Mouse (Mus musculus): Measurements from ENCODE around the gene Arhgdig. TPM values are rescaled to one million over a fixed set of nuclear protein-coding genes. Genes with fewer than 3 reads are reported as not detected.

Arhgdig gene
- polyA plus RNA-seq, 1 experiment from 2014 or later, result 262 TPM

GRCm38 (mm10) chr17:26240120-26240790 is 32.7 kb upstream of the Arhgdig start:
- Histone ChIP-seq H3K9me3 (ENCODE audit: control insufficient read depth, low read length) (no peaks in the 10 kb centered on the region), H3K27me3 (replicated peaks; ENCODE audit: control insufficient read depth, insufficient read depth, low read length) (no peaks in the 10 kb centered on the region), H3K36me3 (ENCODE audit: control insufficient read depth, insufficient read depth, low read length) (no peaks in the 10 kb centered on the region), H3K9ac (ENCODE audit: low read depth, low read length) (no peak overlapping the region), H3K4me1 (ENCODE audit: control insufficient read depth, insufficient read depth, low read depth, low read length) (peaks cover 10% of the 10 kb centered on the region), H3K4me2 (ENCODE audit: low read length) (no peak overlapping the region), H3K27ac (ENCODE audit: low read depth, low read length) (no peak overlapping the region), H3K4me3 (ENCODE audit: low read length) (no peak overlapping the region)
- WGBS, result 87% methylated on average over 6 of the region's 6 CpGs
- ATAC-seq, result no peak

GRCm38 (mm10) chr17:26239551-26239950 is 32.0 kb upstream of the Arhgdig start:
- WGBS, result 67% methylated on average over 2 of the region's 2 CpGs
- Histone ChIP-seq H3K27me3 (replicated peaks; ENCODE audit: control insufficient read depth, insufficient read depth, low read length) (no peaks in the 10 kb centered on the region), H3K4me3 (ENCODE audit: low read length) (no peak overlapping the region), H3K4me2 (ENCODE audit: low read length) (no peak overlapping the region), H3K4me1 (ENCODE audit: control insufficient read depth, insufficient read depth, low read depth, low read length) (peaks cover 10% of the 10 kb centered on the region), H3K9ac (ENCODE audit: low read depth, low read length) (no peak overlapping the region), H3K36me3 (ENCODE audit: control insufficient read depth, insufficient read depth, low read length) (no peaks in the 10 kb centered on the region), H3K9me3 (ENCODE audit: control insufficient read depth, low read length) (no peaks in the 10 kb centered on the region), H3K27ac (ENCODE audit: low read depth, low read length) (no peak overlapping the region)
- no peak for ATAC-seq

DNA sequence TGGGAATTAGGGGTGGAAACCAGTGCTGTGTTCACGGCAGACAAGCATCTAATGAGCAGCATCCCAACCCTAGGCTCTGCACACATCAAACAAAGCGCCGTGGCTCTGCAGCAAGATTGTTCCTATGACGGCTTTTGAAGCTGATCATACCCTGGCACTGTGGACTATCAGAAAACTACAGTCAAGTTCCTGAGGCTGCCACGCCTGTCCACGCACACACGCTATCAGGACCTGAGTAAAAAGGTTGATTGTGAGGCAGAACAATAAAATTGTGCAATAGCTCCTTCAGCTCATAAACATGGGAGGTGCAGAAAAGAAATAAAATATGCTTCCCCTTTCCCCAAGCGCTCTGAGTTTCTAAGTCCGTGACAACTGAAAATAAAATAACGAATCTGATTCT is 30.1 kb upstream of the Arhgdig start:
- Histone ChIP-seq H3K4me1 (ENCODE audit: control insufficient read depth, insufficient read depth, low read depth, low read length) (peaks cover 3% of the 10 kb centered on the region), H3K27ac (ENCODE audit: low read depth, low read length) (no peak overlapping the region), H3K4me3 (ENCODE audit: low read length) (no peak overlapping the region), H3K9ac (ENCODE audit: low read depth, low read length) (no peak overlapping the region), H3K4me2 (ENCODE audit: low read length) (no peak overlapping the region), H3K27me3 (replicated peaks; ENCODE audit: control insufficient read depth, insufficient read depth, low read length) (no peaks in the 10 kb centered on the region), H3K9me3 (ENCODE audit: control insufficient read depth, low read length) (no peaks in the 10 kb centered on the region), H3K36me3 (ENCODE audit: control insufficient read depth, insufficient read depth, low read length) (no peaks in the 10 kb centered on the region)
- 89% methylated on average over 10 of the region's 10 CpGs for WGBS
- no peak for ATAC-seq

DNA sequence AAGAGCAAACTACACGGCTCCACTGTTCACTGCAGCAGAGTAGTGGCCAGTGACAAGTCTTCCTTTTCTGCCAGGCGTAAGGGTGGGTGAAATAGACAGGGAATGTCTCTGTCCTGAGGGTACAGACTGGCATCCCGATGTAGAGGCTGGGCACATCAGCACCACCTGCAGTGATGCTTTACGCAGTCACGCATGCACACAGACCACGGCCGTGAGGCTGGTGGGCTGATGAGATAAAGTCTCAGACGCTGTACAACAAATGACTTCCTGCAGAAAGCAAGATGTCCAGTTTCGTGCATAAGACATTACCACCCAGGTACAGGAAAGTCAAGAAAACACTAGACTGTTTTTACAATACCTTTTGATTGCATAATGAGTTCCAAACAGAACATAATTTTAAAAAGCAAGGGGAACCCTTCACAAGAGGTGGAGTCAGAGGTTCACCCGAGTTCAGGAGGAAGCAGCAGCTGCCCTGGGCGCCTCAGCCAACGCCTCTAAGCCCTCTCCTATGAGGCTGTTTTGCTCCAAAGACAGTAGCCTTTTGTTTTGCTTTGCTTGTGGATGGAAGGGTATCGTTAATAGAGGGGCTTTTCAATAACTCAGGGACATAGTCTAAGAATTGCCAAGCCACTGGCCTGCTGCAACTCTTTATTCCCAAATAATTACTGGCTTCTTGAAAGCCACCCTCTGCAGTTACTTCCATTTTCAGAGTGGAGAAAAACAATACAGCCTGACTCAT is 27.7 kb upstream of the Arhgdig start:
- Histone ChIP-seq H3K27ac (ENCODE audit: low read depth, low read length) (peak overlapping the region; percentile 39; the same call in 1 of the 2 replicates), H3K9ac (ENCODE audit: low read depth, low read length) (no peak overlapping the region)
- 52% methylated on average over 13 of the region's 13 CpGs for whole genome bisulfite sequencing

DNA sequence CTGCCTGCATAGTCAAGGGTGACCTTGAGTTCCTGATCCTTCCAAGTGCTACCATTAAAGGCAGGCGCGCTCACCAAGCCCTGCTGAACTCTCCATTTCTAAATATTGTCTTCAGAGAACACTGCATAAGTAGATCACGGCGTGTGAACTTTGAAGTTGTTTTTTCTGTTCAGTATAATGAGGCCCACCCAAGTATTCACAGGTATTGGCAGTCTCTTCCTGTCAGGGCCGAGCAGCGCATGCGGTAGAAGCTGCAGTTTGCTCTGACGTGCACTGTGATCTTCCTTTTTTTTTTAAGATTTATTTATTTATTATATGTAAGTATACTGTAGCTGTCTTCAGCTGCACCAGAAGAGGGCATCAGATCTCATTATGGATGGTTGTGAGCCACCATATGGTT is 26.8 kb upstream of the Arhgdig start:
- Histone ChIP-seq H3K27ac (ENCODE audit: low read depth, low read length) (no peak overlapping the region), H3K9ac (ENCODE audit: low read depth, low read length) (no peak overlapping the region), H3K9me3 (ENCODE audit: control insufficient read depth, low read length) (no peaks in the 10 kb centered on the region), H3K4me1 (ENCODE audit: control insufficient read depth, insufficient read depth, low read depth, low read length) (no peaks in the 10 kb centered on the region), H3K4me2 (ENCODE audit: low read length) (no peak overlapping the region), H3K36me3 (ENCODE audit: control insufficient read depth, insufficient read depth, low read length) (no peaks in the 10 kb centered on the region), H3K27me3 (replicated peaks; ENCODE audit: control insufficient read depth, insufficient read depth, low read length) (no peaks in the 10 kb centered on the region), H3K4me3 (ENCODE audit: low read length) (no peak overlapping the region)
- WGBS, result 92% methylated on average over 8 of the region's 8 CpGs
- no peak for ATAC-seq

More for the DNA sequence above, 27.7 kb upstream of the Arhgdig start:
- ATAC-seq, result no peak
- Histone ChIP-seq H3K4me3 (ENCODE audit: low read length) (no peak overlapping the region), H3K4me2 (ENCODE audit: low read length) (no peak overlapping the region), H3K4me1 (ENCODE audit: control insufficient read depth, insufficient read depth, low read depth, low read length) (no peaks in the 10 kb centered on the region), H3K27me3 (replicated peaks; ENCODE audit: control insufficient read depth, insufficient read depth, low read length) (no peaks in the 10 kb centered on the region), H3K9me3 (ENCODE audit: control insufficient read depth, low read length) (no peaks in the 10 kb centered on the region), H3K36me3 (ENCODE audit: control insufficient read depth, insufficient read depth, low read length) (no peaks in the 10 kb centered on the region)

DNA sequence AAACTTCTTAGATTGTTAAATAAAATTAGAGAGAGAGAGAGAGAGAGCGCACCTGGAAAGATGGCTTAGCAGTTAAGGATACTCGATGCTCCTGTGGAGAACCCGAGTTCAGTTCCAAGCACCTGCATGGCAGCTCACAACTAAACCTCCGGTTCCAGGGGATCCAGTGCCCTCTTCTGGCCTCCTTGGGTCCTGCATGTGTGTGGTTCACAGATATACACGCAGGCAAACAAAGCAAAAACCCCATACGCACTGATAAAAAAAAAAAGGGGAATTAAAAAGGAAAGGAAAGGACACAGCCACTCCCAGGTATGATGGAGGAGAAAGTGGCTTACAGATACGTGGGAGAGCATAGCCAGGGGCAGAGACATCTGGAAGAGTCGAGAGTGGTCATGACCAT is 25.3 kb upstream of the Arhgdig start:
- Histone ChIP-seq H3K4me2 (ENCODE audit: low read length) (no peak overlapping the region), H3K27ac (ENCODE audit: low read depth, low read length) (no peak overlapping the region), H3K4me3 (ENCODE audit: low read length) (no peak overlapping the region), H3K4me1 (ENCODE audit: control insufficient read depth, insufficient read depth, low read depth, low read length) (no peaks in the 10 kb centered on the region), H3K27me3 (replicated peaks; ENCODE audit: control insufficient read depth, insufficient read depth, low read length) (no peaks in the 10 kb centered on the region), H3K36me3 (ENCODE audit: control insufficient read depth, insufficient read depth, low read length) (no peaks in the 10 kb centered on the region), H3K9me3 (ENCODE audit: control insufficient read depth, low read length) (no peaks in the 10 kb centered on the region), H3K9ac (ENCODE audit: low read depth, low read length) (no peak overlapping the region)
- 77% methylated on average over 8 of the region's 8 CpGs for WGBS
- ATAC-seq, result no peak

GRCm38 (mm10) chr17:26231156-26231555 is 23.6 kb upstream of the Arhgdig start:
- H3K36me3 ChIP-seq (ENCODE audit: control insufficient read depth, insufficient read depth, low read length), result no peaks in the 10 kb centered on the region
- no peaks in the 10 kb centered on the region for H3K27me3 ChIP-seq (replicated peaks; ENCODE audit: control insufficient read depth, insufficient read depth, low read length)
- H3K4me2 ChIP-seq (ENCODE audit: low read length), result no peak overlapping the region
- WGBS, result 83% methylated on average over 5 of the region's 5 CpGs
- ATAC-seq, result no peak
- H3K9ac ChIP-seq (ENCODE audit: low read depth, low read length), result no peak overlapping the region
- H3K9me3 ChIP-seq (ENCODE audit: control insufficient read depth, low read length), result no peaks in the 10 kb centered on the region
- no peak overlapping the region for H3K4me3 ChIP-seq (ENCODE audit: low read length)
- H3K27ac ChIP-seq (ENCODE audit: low read depth, low read length), result no peak overlapping the region
- H3K4me1 ChIP-seq (ENCODE audit: control insufficient read depth, insufficient read depth, low read depth, low read length), result no peaks in the 10 kb centered on the region

- 92% methylated on average over 5 of the region's 5 CpGs for WGBS
- Histone ChIP-seq H3K36me3 (ENCODE audit: control insufficient read depth, insufficient read depth, low read length) (no peaks in the 10 kb centered on the region), H3K9me3 (ENCODE audit: control insufficient read depth, low read length) (no peaks in the 10 kb centered on the region), H3K27ac (ENCODE audit: low read depth, low read length) (no peak overlapping the region), H3K9ac (ENCODE audit: low read depth, low read length) (no peak overlapping the region), H3K4me1 (ENCODE audit: control insufficient read depth, insufficient read depth, low read depth, low read length) (no peaks in the 10 kb centered on the region), H3K27me3 (replicated peaks; ENCODE audit: control insufficient read depth, insufficient read depth, low read length) (no peaks in the 10 kb centered on the region), H3K4me3 (ENCODE audit: low read length) (no peak overlapping the region), H3K4me2 (ENCODE audit: low read length) (no peak overlapping the region)
- no peak for ATAC-seq
These were observed 22.2 kb upstream of the Arhgdig start for GRCm38 (mm10) chr17:26229776-26230175.

GRCm38 (mm10) chr17:26225150-26225549 is 17.6 kb upstream of the Arhgdig start:
- H3K9me3 ChIP-seq (ENCODE audit: control insufficient read depth, low read length), result no peaks in the 10 kb centered on the region
- no peak for ATAC-seq
- 90% methylated on average over 12 of the region's 12 CpGs for WGBS

More at GRCm38 (mm10) chr17:26225150-26225549, 17.6 kb upstream of the Arhgdig start:
- no peak overlapping the region for H3K9ac ChIP-seq (ENCODE audit: low read depth, low read length)
- no peak overlapping the region for H3K4me2 ChIP-seq (ENCODE audit: low read length)
- H3K4me1 ChIP-seq (ENCODE audit: control insufficient read depth, insufficient read depth, low read depth, low read length), result no peaks in the 10 kb centered on the region
- no peak overlapping the region for H3K4me3 ChIP-seq (ENCODE audit: low read length)
- no peaks in the 10 kb centered on the region for H3K36me3 ChIP-seq (ENCODE audit: control insufficient read depth, insufficient read depth, low read length)
- no peaks in the 10 kb centered on the region for H3K27me3 ChIP-seq (replicated peaks; ENCODE audit: control insufficient read depth, insufficient read depth, low read length)
- H3K27ac ChIP-seq (ENCODE audit: low read depth, low read length), result no peak overlapping the region

Measured in hindbrain, embryonic 16.5 days (tissue).